Mouse (Mus musculus) heart, adult 2 months (tissue): Measurements from ENCODE around the gene Opn1sw.

ENCODE experiments used
- CTCF ChIP-seq: fragments of 200-600 bp; IDR thresholded peaks from 2 replicates; pipeline ENCODE4 v1.8.1; 2022; ENCODE audit warnings: antibody characterized with exemption, mild to moderate bottlenecking, moderate library complexity
- EP300 ChIP-seq: fragments of 200-500 bp; IDR thresholded peaks from 2 replicates; pipeline ENCODE4 v1.6.1; 2011; ENCODE audit warnings: low read depth, low read length, control low read depth; ENCODE audit not compliant: insufficient read depth
- POLR2A ChIP-seq: fragments of 200-500 bp; IDR thresholded peaks from 2 replicates; pipeline ENCODE4 v1.6.1; 2011; ENCODE audit warnings: mild to moderate bottlenecking, low read depth, low read length, control low read depth; ENCODE audit not compliant: insufficient read depth

GRCm38 (mm10) chr6:29426331-29426730 lies 38.1 kb upstream of the Opn1sw start:
- no peak for TF ChIP-seq POLR2A
- no peak for TF ChIP-seq CTCF
- TF ChIP-seq EP300, result no peak
